Mouse (Mus musculus) adipocyte (in vitro differentiated cells): ENCODE measurements around the gene Thtpa.

Experiments
- DNase-seq: peaks from one replicate; pipeline ENCODE4 v3.0.0-alpha.2; 2016; ENCODE audit warnings: low spot score

Gene Thtpa

DNA sequence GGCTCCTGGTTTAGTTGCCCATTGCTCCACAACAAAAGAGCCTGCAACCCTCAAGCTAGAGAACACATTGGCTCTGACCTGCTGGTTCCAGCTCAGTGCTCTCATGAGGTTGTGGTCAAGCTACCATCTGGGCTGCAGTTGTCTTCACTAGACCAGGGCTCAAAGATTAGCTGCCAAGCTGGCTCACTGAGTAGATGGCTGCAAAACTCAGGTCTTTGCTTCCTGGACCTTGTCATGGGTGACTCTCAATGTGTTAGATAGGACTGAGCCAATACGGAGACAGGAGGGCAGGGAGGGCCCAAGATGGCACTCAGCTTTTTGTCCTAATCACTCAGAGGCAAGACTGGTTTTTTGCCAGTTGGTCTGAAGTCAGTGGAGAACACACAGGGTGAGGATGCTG is 51.7 kb downstream of the Thtpa start:
- DNase-seq, result no peak

DNA sequence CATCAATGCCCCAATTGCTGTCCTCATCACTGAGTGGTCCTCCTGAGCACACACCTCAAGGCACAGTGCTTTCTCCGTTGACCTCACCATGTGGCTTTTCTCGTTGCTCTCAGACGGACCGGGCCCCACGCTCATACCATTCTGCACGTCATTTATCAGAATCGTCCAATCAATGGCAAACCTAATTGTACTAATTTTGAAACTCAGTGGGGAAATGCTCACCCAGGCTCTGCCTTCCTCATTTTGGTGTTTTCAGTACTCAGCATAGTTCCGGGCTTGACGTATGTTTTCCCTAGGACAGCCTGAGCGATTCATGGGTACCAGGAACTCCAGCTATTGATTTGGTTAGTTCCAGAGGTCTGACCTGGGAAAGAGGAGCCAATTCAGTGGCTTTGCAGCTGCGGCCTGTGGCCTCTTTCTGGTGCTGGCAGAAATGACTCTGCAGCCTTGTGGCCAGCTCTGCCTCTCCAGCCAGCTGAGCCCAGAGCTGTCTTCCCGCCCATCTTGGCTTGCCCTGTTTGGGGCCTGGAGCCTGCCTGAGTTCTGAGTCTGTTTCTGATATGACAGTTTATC is 52.3 kb downstream of the Thtpa start:
- DNase-seq, result peak; percentile 59

DNA sequence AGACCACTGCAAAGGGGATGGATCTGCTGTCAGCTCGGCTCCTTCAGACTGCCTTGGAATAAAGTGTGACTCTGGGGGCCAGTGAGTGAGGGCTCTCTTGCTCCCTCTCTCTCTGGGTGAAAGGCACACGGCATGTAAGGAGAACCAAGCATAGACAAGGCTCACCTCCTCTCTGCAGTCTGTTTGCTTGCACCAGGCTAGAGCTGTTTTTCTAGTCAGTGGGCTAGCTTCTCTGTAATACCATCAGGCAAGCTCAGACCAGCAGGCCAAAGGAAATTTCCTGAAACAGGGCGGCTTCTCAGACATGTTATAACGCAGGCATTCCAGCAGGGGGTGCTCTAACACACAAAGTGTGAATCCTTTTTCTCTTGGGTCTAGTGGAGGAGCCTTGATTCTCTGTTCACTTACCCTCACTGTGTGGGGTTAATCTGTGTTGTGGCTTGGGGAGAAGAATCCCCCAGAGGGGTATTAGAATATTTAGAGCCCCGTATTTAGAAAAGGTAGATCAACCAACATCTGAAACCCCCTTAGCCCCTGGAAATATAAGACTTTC is 53.9 kb downstream of the Thtpa start:
- peak; percentile 67 for DNase-seq
